Mouse (Mus musculus): ENCODE measurements around the gene Pram1. TPM values are rescaled to one million over a fixed set of nuclear protein-coding genes. Genes with fewer than 3 reads are reported as not detected.

The Pram1 gene
- total and polyA plus RNA-seq, 3 experiments: 0.12 to 1.6 TPM; not detected in 1

- TF ChIP-seq POLR2AphosphoS2 (IDR thresholded peaks at IDR 0.05; ENCODE audit: low read length): no peak
- no peak for TF ChIP-seq MAFK (IDR thresholded peaks at IDR 0.05; ENCODE audit: borderline replicate concordance, low read depth, low read length)
- TF ChIP-seq CHD1 (IDR thresholded peaks at IDR 0.05; ENCODE audit: low read depth, low read length): no peak
- no peak for TF ChIP-seq CHD2 (IDR thresholded peaks at IDR 0.05; ENCODE audit: low read length)
- no peak for TF ChIP-seq CTCF (IDR thresholded peaks at IDR 0.05 in 2 of 3, conservative IDR thresholded peaks at IDR 0.05 in 1 of 3; ENCODE audit: control insufficient read depth in 1 of 3, insufficient read depth in 1 of 3, low read depth in 2 of 3, low read length in 3 of 3, poor library complexity in 1 of 3, severe bottlenecking in 1 of 3)
- TF ChIP-seq E2F4 (IDR thresholded peaks at IDR 0.05; ENCODE audit: borderline replicate concordance, low read depth, low read length): no peak
Measured at GRCm38 (mm10) chr17:33681767-33682166, 43.9 kb downstream of the Pram1 start (continued).

- peak; percentile 86 for DNase-seq (ENCODE audit: low read depth, low spot score)
- H3K27ac ChIP-seq (ENCODE audit: control insufficient read depth, low read depth, low read length): peak overlapping the region; percentile 83
- H3K4me3 ChIP-seq (ENCODE audit: control insufficient read depth in 1 of 2, insufficient read depth in 1 of 2, low read depth in 2 of 2, low read length in 2 of 2): peak overlapping the region; percentile 80 to 82
- H3K36me3 ChIP-seq (ENCODE audit: control insufficient read depth in 1 of 2, insufficient read depth in 2 of 2, low read length in 2 of 2): peaks cover 9 to 44% of the 10 kb centered on the region in 2 experiments
- peaks cover 47% of the 10 kb centered on the region for H3K79me2 ChIP-seq (ENCODE audit: control insufficient read depth, insufficient read depth, low read length, poor library complexity)
- H3K9ac ChIP-seq (ENCODE audit: control insufficient read depth, low read depth, low read length, poor library complexity, severe bottlenecking): peak overlapping the region; percentile 96
- H3K4me1 ChIP-seq (ENCODE audit: control insufficient read depth in 1 of 2, insufficient read depth in 2 of 2, low read length in 2 of 2): peaks cover 12 to 19% of the 10 kb centered on the region in 2 experiments
- no peaks in the 10 kb centered on the region for H3K9me3 ChIP-seq (replicated peaks; ENCODE audit: insufficient read depth, low read length)
- H3K27me3 ChIP-seq (ENCODE audit: control insufficient read depth in 1 of 2, insufficient read depth in 2 of 2, low read length in 2 of 2): no peaks in the 10 kb centered on the region
- TF ChIP-seq CHD2 (IDR thresholded peaks at IDR 0.05; ENCODE audit: low read length): no peak
- TF ChIP-seq USF2 (IDR thresholded peaks at IDR 0.05; ENCODE audit: borderline replicate concordance in 1 of 2, insufficient read depth in 1 of 2, low read depth in 1 of 2, low read length in 2 of 2): peak in 1 of 2 experiments; percentile 59; a peak in 1 of 4 replicates
- TF ChIP-seq USF1 (IDR thresholded peaks at IDR 0.05; ENCODE audit: low read depth, low read length): peak; percentile 92
- no peak for TF ChIP-seq ZMIZ1 (IDR thresholded peaks at IDR 0.05; ENCODE audit: low read depth, low read length)
- no peak for TF ChIP-seq GABPA (IDR thresholded peaks at IDR 0.05; ENCODE audit: low read depth, low read length)
- TF ChIP-seq CHD1 (IDR thresholded peaks at IDR 0.05; ENCODE audit: low read depth, low read length): no peak; the same call in 1 of the 2 replicates
- TF ChIP-seq E2F4 (IDR thresholded peaks at IDR 0.05; ENCODE audit: borderline replicate concordance, low read depth, low read length): no peak
- no peak for TF ChIP-seq SMC3 (IDR thresholded peaks at IDR 0.05; ENCODE audit: low read depth, low read length)
- TF ChIP-seq NRF1 (IDR thresholded peaks at IDR 0.05; ENCODE audit: insufficient read depth, low read depth, low read length, poor library complexity, severe bottlenecking): no peak
- no peak for TF ChIP-seq TBP (IDR thresholded peaks at IDR 0.05; ENCODE audit: low read depth, low read length)
- no peak for TF ChIP-seq ETS1 (IDR thresholded peaks at IDR 0.05; ENCODE audit: low read depth, low read length)
- TF ChIP-seq BHLHE40 (IDR thresholded peaks at IDR 0.05; ENCODE audit: borderline replicate concordance, low read depth, low read length): peak; percentile 77; the same call in 1 of the 2 replicates
- no peak for TF ChIP-seq UBTF (IDR thresholded peaks at IDR 0.05; ENCODE audit: borderline replicate concordance, insufficient read depth, low read depth, low read length)
- TF ChIP-seq TCF12 (IDR thresholded peaks at IDR 0.05; ENCODE audit: low read depth, low read length): no peak
- no peak for TF ChIP-seq POLR2AphosphoS5 (IDR thresholded peaks at IDR 0.05; ENCODE audit: borderline replicate concordance, low read depth, low read length)
- TF ChIP-seq MEF2A (IDR thresholded peaks at IDR 0.05; ENCODE audit: extremely low read depth, insufficient replicate concordance, low read depth, low read length, poor library complexity, severe bottlenecking): no peak
- TF ChIP-seq CTCF (IDR thresholded peaks at IDR 0.05 in 2 of 3, conservative IDR thresholded peaks at IDR 0.05 in 1 of 3; ENCODE audit: control insufficient read depth in 1 of 3, insufficient read depth in 1 of 3, low read depth in 2 of 3, low read length in 3 of 3, poor library complexity in 1 of 3, severe bottlenecking in 1 of 3): peak in 2 of 3 experiments; percentile 20 to 38; a peak in 3 of 6 replicates
- no peak for TF ChIP-seq KAT2A (conservative IDR thresholded peaks at IDR 0.05; ENCODE audit: low read depth, low read length)
- peak; percentile 57; the same call in 1 of the 2 replicates for TF ChIP-seq HCFC1 (IDR thresholded peaks at IDR 0.05; ENCODE audit: low read depth, low read length)
- peak; percentile 36; the same call in 1 of the 2 replicates for TF ChIP-seq SIN3A (IDR thresholded peaks at IDR 0.05; ENCODE audit: low read length)
- no peak for TF ChIP-seq ZC3H11A (IDR thresholded peaks at IDR 0.05; ENCODE audit: low read depth, low read length)
- TF ChIP-seq MXI1 (IDR thresholded peaks at IDR 0.05; ENCODE audit: low read depth, low read length): peak; percentile 93
- no peak for TF ChIP-seq NELFE (IDR thresholded peaks at IDR 0.05; ENCODE audit: low read depth, low read length)
- TF ChIP-seq RCOR1 (IDR thresholded peaks at IDR 0.05; ENCODE audit: low read depth, low read length): no peak
- no peak for TF ChIP-seq TAL1 (IDR thresholded peaks at IDR 0.05; ENCODE audit: low read length)
- no peak for TF ChIP-seq JUND (IDR thresholded peaks at IDR 0.05; ENCODE audit: low read depth, low read length)
- TF ChIP-seq MAX (IDR thresholded peaks at IDR 0.05; ENCODE audit: low read length): peak; percentile 90
- TF ChIP-seq GATA1 (IDR thresholded peaks at IDR 0.05; ENCODE audit: low read depth, low read length): no peak
- no peak for TF ChIP-seq ZNF384 (IDR thresholded peaks at IDR 0.05; ENCODE audit: low read depth, low read length)
- TF ChIP-seq ELF1 (IDR thresholded peaks at IDR 0.05; ENCODE audit: low read depth, low read length): peak; percentile 74
- TF ChIP-seq MYB (IDR thresholded peaks at IDR 0.05; ENCODE audit: low read depth, low read length): no peak
- no peak for TF ChIP-seq POLR2AphosphoS2 (IDR thresholded peaks at IDR 0.05; ENCODE audit: low read length)
Measured at GRCm38 (mm10) chr17:33684671-33685231, 46.9 kb downstream of the Pram1 start.
